Mouse (Mus musculus) E14TG2a.4 (cell line): ENCODE measurements at regions not wholly inside any gene's neighbourhood (a gene's known extent, or its start where the extent isn't known, plus 50 kb on each side); places are given as distances from the start of the nearest gene placed in this dataset.

Experiments used
- CTCF ChIP-seq: conservative IDR thresholded peaks from 2 replicates; pipeline ENCODE4 v1.5.1; 2014; ENCODE audit warnings: low read length
- POU5F1 ChIP-seq: IDR thresholded peaks from 2 replicates; pipeline ENCODE4 v1.6.1; 2014; ENCODE audit warnings: low read length, borderline replicate concordance

DNA sequence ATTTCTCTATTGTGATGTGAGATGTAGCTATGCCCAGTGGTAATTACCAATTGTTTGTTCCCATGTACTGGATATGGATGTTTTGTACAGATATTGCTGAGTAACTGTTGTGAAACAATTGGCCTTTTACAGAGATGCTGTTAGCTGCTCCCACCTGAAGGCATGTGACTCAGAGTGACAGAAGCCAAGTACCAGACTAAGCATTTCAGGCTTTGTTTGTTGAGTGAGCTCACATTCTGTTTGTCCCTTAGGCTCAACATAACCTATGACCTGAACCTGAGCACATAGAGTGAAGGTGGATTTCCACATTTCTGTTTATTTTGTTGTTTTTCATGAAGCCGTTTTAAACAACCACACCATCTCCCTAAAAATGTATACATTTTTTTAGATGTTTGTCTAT lies 105.8 kb upstream of the Akr1e1 start:
- no peak for TF ChIP-seq CTCF
- TF ChIP-seq POU5F1 = no peak
